Mouse (Mus musculus) layer of hippocampus, adult 9-10 months (tissue): ENCODE measurements around the gene Bmi1.

Experiments
- DNase-seq: peaks from one replicate; pipeline ENCODE4 v3.0.0; 2022; ENCODE audit warnings: low spot score

Gene Bmi1

DNA sequence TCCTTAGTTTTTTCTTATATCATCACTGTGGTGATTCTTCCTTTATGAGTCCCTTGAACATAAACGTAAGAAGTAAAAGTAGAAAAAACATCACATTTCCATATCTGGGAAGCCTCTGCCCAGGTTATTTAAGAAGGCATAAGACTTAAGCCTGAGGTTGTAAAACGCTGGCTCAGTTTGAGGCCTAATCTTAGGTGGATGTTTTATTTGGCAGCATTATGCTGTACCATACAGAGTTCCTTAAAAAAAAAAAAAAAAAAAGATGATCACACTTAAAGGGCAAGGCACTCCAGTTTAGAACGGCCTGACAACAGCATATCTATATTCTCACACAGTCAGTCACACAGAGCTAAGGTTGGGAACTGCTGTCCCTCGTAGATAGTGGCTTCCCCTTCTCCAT lies 49.1 kb downstream of the Bmi1 start:
- no peak for DNase-seq

DNA sequence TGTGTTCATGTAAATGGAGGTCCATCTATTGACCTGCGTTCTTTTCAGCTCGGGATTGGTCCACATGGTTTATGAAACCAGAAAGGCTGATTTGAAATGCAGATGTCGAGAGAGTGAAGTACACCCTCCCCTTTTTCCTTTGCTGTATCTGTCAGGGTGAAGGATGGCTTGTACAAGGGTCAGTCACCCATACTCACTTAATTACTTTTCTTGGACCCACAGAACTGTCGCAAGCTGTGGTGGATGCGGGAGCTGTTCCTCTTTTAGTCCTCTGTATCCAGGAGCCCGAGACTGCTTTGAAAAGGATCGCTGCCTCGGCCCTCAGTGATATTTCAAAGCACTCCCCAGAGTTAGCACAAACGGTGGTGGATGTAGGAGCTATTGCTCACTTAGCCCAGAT lies 54.9 kb downstream of the Bmi1 start:
- DNase-seq = no peak

DNA sequence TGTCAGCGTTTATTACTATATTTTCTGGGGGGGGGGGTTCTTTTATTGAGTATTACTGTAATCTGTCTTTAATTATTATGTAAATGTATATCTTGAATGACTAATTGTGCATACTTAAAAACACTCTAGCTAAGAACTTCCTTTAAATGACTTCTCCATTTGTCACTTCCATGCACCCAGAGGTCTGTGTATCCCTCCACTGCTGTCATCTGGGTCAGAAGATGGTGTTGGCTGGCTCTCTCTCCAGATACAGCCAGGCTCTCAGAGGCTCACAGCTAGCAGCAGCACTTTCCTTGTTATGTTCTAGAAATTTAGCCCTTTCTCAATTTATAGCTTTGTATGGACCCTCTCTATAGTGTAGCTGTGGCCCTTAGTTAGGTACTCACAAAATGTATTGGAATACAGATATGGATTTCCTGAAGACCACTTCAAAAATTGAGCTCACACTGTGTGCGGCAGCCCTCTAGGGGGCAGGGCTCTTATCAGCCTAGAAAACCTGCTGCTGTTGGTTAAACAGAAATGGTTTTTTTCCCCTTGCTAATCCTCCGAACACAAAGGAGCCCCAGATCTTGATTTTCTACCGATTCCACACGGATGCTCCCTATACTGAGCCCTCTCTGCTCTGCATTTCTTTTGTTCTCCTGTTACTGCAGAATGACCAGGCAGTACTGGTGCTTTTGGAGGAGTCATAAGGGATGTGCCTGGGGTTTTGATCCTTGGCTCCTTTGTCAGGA lies 57.7 kb downstream of the Bmi1 start:
- DNase-seq = no peak
